Mouse (Mus musculus) mouse embryonic stem cell (cell line): ENCODE data around the gene Alx1.

Source experiments
- in situ Hi-C, 2 experiments: fragments of 300-500 bp; cut with MboI; formaldehyde crosslinking; loops; 1 replicate in 1 of 2; 3 replicates in 1 of 2; pipeline ENCODE4 v1.14.3; 2019 to 2020; ENCODE audit warnings: low sequenced_read_pairs in 2 of 2, low pct_unique_long_range_greater_than_20kb in 1 of 2, mixed read lengths in 1 of 2; ENCODE audit not compliant: unreplicated experiment in 1 of 2

Gene Alx1

GRCm38 (mm10) chr10:103029730-103030490, at the start of gene Alx1:
Alx1 (minus strand) TSS chr10:103030215.
- in situ Hi-C loops, result no loop called here

GRCm38 (mm10) chr10:103049593-103049992, 19.6 kb upstream of the Alx1 start:
- in situ Hi-C loops, result no loop called here

DNA sequence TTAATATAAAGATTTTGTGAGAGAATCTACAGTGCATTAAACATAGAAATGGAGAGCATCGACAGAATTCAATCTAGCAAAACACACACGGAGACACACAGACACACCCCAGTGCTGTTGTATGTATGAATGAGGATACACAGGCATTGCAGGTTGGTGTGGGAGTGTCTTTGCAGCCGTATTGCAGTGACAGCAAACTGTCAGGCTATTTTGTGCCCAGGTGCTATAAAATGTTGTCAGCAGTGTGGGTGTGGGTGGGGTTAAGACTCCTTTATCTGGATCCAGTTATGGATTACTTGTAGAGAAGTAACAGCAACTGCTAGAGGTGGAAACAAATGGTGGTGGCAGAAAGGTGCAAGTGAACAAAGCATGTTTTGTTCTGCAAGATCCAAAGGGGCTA, 16.6 kb upstream of the Alx1 start:
- in situ Hi-C loops, result no loop called here

GRCm38 (mm10) chr10:103045019-103045418, 15.0 kb upstream of the Alx1 start:
- in situ Hi-C loops, result no loop called here

DNA sequence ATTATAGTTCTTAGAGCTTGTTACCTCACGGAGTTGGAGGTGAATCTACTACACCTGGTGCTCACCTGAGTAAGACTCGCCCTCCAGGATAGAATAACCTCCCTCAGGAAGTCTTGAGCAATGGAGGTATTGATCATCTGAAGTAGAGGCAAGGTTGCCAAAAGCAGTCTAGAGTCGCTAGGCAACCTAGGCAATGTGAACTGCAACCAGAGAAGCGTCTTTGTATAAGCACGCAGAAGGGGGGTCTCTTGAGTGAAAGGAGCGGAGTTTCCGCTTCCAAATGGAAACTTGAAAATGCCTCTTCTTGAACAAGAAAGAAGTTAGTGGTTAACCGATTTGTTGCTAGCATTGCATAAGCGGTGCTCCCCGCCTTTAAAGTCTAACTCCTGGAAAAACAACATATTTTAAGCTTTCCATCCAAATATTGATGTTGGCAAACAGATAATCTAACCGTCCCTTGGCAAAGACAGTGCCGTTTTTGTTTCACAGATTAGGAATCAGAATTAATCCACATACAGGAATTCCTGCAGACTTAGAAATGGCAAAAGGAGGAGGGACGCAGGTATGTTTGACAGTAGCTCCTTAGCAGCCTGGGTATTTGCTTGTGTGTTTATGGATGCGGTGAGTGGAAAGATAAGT, 5.1 kb upstream of the Alx1 start:
- in situ Hi-C loops, result no loop called here

DNA sequence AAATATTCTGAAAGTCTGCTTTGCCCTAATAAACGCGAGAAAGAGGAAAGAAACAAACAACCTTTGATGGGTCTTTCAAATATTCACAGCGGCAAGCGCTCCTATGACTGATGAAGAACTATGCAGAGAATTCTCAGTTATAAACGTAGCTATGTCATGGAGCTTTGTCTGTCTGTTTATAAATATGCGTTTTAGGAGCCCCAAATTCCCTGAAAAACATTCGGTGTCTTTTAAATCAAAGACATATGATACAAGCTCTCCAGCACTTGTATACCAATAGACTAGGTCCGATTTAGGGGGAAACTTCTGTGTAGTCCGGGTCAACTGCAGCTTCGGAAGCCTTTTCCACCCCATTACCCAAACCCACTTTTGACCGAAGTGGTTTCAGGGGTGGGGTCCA, 916 bp upstream of the Alx1 start:
- in situ Hi-C loops, result no loop called here

- in situ Hi-C loops, result no loop called here
Observed at GRCm38 (mm10) chr10:103029132-103029729, 784 bp downstream of the Alx1 start.

GRCm38 (mm10) chr10:103028253-103029131, 1.5 kb downstream of the Alx1 start:
- in situ Hi-C loops, result no loop called here

GRCm38 (mm10) chr10:103027931-103028252, 2.1 kb downstream of the Alx1 start:
- in situ Hi-C loops, result no loop called here

- in situ Hi-C loops, result no loop called here
Observed at GRCm38 (mm10) chr10:103027226-103027930, 2.6 kb downstream of the Alx1 start.

DNA sequence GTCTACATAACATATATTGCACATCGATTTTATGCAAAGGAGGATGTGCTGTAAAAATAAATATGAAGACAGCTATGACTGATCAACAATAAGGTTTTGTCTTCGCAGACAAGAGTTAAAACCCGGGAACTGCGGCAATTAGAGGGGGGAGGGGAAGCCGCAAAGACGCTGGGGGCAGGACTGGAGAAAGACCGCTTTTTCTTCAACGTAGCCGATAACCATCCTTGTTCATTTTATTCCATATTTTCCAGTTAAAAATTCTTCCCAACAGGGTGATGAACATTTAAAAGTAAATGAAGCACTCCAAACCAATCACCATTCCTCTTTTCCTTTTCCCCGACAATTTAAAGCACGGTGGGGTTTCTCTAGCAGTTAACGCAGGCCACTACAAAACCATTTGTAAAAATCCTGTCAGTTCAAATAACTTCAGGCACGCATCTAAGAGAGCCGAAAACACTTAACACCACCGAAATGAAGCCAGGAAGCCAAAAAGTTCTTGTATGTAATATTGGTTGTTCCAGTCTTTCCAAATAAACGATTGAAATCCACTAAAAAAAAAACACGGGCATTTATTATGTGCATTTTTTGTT, 3.3 kb downstream of the Alx1 start:
- in situ Hi-C loops, result no loop called here

DNA sequence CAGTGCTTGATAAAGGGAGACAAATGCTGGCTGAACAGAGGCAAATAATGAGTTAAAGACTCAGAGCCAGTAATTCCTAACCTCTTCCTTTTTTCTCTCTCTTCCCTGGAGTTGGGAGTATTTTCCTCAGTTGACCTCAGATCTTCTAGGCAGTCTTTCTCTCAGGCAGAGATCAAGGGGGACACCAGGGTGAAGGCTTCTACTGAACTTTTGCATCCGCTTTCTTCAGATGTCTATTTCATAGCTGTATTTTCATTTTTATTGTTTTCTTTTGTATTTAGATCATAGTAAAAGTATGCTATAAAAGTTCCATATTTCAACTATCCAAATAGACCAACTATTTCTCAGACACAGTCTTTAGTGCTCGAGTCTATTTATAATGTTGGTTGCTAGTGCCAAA, 27.5 kb downstream of the Alx1 start:
- in situ Hi-C loops, result no loop called here

GRCm38 (mm10) chr10:103000902-103001301, 29.1 kb downstream of the Alx1 start:
- in situ Hi-C loops, result no loop called here

DNA sequence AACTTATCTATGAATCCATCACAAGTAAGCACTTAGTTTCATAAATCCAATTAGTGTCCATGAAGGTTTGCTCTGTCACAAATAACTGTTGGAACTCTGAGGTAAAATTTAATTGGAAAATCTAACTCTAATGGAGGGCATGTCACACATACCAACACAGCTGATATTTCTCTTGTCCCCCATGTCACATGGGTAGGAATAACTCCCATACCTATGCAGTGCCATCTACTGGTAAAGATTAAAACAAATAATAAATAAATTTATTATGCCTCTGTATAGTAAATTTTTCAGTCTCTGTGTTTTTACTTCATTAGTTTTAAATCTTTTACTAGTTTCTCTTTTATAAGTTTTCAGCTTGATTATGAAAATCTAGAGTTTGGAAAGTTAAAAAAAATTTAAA, 30.4 kb downstream of the Alx1 start:
- in situ Hi-C loops, result no loop called here

- in situ Hi-C loops, result no loop called here
Observed at GRCm38 (mm10) chr10:102975106-102975505, 54.9 kb downstream of the Alx1 start.

GRCm38 (mm10) chr10:102959602-102960001, 70.4 kb downstream of the Alx1 start:
- in situ Hi-C loops, result no loop called here
